Mouse (Mus musculus): ENCODE results near the gene Icam2.
A peak's percentile ranks its signal among the peaks of the same experiment; 100 is the strongest.

Gene Icam2

DNA sequence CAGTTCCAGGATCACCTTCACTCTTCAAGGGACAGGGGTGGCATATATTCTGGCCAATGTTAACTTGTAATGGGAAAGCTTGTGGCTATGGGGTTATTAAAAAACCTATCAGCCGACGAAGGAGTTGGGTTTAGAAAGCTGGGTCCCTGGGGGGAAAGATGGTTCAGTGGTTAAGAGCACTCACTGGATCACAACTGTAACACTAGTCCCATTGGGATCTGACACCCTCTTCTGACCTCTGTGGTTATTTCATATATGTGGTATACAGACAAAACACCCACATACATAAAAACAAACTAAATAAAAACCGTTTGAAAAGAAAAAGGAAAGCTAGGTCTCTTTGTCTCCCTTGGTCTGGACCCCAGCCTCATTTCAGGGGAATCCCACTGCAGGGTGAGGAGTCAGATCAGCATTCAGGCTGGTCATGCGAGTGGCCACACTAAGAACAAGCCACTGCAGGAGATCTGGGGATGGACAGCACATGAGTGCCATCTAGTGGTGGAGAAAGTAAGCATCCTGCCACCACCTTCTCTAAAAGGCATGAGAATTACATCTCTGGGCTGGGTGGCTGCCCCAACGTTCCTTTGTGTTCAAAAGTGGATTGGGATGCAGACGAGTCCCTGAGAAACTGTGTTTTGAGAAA is 3.8 kb upstream of the Icam2 start:
- DNase-seq (ENCODE audit: low spot score) = peak; percentile 78

DNA sequence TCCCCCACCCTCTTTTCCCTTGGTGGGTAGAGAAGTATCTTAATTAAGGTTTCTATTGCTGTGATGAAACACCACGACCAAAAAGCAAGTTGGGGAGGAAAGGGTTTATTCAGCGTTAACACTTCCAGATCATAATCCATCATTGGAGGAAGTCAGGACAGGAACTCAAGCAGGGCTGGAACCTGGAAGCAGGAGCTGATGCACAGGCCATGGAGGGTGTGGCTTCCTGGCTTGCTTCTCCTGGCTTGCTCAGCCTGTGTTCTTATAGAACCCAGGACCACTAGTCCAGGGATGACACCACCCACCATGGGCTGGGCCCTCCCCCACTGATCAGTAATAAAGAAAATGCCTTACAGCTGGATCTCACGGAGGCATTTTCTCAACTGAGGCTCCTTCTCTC is 2.9 kb upstream of the Icam2 start:
- no peak for DNase-seq (ENCODE audit: low spot score)

DNA sequence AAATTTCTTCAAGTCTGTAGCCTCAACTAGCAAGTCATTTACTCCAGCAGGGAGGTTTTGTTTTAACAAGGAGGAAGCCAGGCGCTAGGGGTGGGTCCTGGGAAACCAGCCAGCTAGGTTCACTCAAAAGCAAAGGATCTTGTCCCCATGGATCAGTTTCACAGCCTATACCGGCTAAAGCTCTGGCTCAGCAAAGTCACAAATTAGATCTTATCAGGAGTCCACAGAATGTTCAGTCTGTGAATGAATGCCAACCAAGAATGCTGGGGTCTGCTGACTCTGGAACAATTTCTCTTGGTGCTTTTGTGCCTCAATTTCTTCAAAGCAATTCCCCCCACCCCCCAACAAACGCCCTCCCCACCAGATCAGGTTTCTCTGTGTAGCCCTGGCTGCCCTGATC is 1.7 kb upstream of the Icam2 start:
- DNase-seq (ENCODE audit: low spot score) = peak; percentile 61

DNA sequence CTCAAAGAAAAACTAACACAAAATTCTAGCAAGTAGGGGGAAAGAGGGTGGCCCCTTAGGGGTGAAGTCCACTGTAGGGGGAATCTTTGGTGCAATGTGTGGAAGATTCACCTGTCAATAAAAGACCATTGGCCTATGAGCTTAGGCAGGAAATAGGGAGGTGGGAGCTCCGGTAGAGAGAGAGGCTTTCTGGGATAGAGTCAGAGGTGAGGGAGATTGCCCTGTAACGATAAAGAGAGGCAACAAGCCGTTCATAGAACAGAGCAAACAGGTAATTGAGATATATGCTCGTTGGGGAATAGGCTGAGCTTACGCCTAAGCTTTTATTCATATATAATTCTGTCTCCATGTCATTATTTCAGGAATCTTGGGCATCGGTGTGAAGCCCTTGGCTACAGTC is 855 bp downstream of the Icam2 start:
- no peak for DNase-seq (ENCODE audit: low spot score)

DNA sequence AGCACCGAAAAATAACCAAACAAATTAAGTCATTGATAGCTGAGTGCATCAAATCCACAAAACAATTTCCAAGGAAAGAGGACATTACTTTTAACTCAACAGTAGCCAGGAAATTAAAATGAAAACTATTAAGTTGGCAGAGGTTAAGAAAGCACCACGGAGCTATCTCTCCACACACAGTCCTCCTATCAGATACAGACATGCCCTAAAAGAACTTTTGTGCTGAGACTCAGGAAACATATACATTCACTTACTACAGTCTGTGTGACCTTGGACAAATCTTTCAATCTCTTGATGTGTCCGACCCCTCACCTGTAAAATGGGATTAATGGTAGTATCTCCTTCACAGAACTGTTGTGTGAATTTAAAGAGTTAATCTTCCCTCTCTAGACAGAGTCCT is 1.5 kb downstream of the Icam2 start:
- DNase-seq (ENCODE audit: low spot score) = no peak

DNA sequence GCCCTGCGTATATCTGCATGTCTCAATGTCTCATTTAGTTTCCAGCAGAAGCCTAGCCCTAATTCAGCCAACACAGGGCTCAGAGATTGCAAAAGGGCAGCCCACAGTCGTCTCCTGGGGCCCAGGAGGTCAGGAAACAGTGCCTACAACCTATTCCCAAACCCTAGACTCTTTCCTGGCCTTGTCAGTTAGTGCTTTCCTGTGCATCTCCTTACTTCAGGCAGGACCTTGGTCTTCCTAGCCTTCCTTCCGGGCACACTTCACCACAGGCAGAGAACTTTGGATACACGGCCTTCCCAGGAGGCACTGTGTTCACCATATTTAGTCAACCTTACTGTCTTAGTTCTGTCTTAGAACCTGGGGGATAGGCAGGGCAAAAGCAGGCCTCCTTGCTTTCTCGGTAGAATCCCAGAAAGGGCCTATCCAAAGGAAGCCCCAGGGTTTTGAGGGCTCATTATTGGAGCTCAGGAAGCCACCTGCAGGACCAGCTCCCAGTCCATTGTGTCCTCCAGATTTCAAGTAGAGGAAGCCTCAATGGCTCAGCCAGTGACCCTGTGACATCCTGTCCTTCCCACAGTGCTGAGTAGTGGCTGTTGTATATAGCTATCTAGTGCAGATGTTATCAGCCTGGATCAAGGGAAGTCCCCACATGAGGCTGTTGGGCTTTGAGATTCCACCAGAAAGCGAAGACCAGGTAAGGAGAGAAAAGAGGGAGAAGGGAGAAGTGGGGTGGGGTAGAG is 4.7 kb downstream of the Icam2 start:
- DNase-seq (ENCODE audit: low spot score) = no peak

DNA sequence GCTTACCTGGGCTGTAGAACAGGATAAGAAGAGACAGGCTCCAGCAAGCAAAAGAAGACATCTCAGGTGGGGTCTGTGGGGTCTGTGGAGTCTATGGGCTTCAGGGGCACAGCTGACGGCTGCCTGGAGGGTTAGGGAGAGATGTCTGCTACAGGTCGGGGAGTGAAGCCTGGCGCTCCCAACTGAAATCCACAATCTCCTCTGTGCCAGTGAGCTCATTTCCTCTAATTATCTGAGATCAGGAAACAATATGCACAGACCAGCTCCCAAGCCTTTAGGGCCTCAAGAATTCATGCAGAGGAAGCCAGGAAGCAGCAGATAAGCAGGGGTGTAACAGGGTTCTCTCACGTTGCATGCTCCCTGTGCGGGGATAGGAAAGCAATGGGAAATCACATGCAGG is 5.5 kb downstream of the Icam2 start:
- DNase-seq (ENCODE audit: low spot score) = peak; percentile 54

DNA sequence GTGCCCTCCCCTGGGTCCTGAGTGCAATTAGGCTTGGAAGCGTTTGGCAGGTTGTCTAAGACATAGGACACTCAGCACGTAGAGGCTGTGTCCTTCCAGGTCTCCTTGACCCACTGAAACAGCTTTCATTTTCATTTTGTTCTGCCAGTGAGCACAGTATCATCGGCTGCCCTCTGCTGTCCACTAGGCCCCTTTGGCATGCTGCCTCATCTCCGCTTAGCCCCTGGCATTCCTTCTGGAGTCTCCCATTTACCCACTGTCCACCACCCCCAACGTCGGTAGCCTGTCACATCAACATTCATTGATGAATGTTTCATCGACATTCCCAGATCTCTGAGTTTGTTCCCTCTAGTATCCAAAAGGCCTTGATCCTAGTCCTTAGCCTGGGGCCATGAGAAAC is 6.0 kb downstream of the Icam2 start:
- peak; percentile 83 for DNase-seq (ENCODE audit: low spot score)

DNA sequence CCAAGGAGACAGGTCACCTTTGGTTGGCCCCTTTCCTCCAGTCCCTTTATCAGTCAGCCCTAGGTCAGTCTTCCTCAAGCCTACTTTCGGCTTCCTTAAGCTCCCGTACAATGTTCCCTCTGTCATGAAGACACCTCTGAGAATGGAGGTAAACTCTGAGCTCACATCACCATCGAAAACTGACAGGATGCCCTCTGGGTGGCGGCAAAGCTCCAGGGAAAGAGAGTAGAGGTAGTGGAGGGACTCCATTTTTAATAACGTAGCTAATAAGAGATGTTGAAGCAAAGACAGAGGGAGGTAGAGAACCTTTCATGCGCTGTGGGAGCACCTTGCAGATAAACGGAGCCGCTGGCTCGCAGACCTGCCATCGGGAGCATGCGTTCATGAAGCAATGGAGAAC is 6.9 kb downstream of the Icam2 start:
- DNase-seq (ENCODE audit: low spot score) = peak; percentile 73

DNA sequence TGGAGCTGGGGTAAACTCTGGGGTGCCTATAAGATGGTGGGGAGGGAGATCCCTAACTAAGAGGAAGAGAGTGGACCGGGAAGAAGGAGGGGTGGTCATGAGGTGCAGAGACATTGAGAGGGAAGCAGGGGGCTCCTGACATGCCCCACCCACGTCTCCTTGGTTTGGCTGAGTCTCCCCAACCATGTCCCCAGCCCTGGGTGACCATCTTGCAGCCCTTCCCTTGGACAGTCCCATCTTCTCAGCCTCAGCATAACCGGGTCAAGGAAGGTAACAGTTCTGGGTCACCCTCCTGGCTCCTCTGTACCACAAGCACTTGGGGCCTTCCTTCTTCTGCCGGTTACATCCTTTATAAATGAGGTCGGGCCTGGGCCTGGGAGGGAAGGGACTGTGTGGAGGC is 12.9 kb downstream of the Icam2 start:
- DNase-seq (ENCODE audit: low spot score) = no peak

DNA sequence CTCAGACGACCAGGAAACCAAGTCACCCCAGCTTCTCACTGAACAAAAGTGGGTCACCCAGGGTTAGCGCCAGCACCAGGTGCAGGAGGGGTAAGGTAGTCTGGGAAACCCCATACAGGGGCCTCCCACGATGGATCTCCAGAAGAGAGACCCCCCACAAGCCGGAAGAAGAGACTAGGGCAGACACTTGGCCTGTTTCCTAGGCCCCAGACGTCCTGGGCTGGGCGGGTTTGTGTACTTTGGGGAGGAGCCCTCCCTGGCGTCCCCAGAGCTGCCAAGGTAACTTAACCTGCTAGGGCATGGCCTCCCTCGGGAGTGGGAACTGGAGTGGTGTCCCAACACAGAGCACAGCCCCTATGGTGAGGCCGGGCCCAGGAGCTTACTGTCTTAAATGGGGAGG is 13.3 kb downstream of the Icam2 start:
- DNase-seq (ENCODE audit: low spot score) = no peak

DNA sequence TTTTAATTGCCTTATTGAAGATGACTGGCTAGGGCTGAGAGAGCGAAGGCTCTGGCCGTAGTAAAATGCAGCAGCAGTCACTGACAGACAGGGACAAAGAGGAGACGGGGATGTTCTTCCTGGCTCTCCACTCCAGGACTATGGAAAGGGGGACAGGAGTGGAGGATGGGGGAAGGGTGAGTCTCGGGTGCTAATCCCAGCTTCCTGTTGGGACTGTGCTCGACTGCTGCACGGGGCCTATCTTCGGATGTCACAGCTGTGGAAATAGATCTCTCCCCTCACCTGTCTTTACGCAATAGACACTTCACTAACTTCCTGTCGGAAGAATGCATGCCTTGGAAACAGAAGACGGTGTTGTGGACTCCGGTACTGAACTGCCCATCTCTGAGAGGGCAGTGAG is 13.9 kb downstream of the Icam2 start:
- DNase-seq (ENCODE audit: low spot score) = no peak

DNA sequence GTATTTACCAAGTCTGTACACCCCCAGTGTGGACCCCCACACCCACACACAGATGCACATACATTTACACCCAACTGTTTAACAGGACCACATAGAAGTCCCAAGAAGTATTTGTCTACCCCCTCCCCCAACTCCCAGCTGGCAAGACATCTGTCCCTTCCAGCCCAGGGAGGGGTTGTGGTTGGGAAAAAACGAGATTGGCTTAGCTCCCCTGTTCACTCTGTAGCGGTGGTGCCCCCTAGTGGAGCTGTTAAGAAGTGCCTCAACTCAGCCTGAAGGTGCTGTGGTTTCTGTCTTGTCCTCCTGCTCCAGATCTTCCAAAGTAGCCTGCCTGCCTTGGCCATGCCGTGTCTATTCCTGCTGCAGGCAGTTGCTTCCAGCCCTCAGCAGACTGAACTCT is 21.6 kb downstream of the Icam2 start:
- peak; percentile 79 for DNase-seq (ENCODE audit: low spot score)

DNA sequence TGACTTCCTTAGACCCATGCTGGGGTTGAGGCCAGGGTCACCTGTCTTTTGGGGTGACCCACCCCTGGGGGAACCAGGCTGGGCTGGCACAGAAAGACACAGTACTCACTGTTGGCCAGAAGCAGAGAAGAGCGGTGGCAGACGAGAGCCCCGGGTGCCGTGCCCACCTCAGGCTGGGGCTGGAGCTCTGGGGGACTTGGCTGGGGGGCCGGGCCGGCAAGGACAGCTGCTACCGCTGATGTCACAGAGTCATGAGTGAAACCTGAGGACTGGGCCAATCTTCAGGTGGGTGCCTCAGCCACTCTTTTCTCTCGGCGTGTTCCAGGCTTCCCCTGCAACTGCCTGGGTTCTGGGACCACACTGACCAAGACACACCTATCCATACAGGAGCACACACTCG is 22.5 kb downstream of the Icam2 start, which contains the start of gene Prr29:
Gene Prr29, plus strand, starts transcription at position 107 of the 400 bp plus-strand sequence.
- no peak for DNase-seq (ENCODE audit: low spot score)

DNA sequence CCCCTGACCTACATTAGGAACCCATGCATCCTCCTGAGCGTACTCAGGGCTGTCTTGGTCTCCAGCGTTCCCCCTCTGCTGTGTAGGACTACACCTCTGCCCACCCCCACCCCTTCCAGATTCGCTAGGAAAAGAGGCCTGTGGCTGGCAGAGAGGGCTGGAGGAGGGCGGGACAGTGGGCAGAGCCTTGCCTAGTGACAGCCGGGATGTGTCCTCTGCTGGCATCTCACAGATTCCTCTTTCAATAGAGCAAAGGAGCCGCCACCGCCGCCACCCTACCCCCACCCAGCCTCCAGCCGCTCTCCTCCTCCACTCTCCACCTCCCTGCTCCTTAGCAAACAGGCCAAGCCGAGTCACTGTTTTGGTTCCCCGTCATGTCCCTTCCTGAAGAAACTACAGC is 23.2 kb downstream of the Icam2 start:
- no peak for DNase-seq (ENCODE audit: low spot score)

DNA sequence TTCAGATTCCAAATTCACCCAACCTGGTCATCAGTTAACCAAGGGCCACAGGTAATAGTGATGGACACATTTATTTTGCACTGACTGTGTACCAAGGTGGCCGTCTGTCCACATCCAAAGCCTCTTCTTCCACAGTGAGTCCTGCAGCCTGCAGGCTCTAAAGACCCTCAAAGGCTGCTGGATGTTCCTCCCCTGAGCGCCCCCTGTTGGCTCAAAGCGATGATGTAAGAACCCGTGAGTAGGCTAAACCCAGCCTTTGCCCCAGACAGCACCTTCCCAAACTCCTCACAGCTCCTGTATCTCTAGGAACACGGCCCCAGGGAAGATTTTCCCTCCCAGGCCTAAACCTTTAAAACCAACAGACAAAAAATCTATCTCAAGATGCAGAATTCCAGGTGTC is 28.5 kb downstream of the Icam2 start:
- no peak for DNase-seq (ENCODE audit: low spot score)

DNA sequence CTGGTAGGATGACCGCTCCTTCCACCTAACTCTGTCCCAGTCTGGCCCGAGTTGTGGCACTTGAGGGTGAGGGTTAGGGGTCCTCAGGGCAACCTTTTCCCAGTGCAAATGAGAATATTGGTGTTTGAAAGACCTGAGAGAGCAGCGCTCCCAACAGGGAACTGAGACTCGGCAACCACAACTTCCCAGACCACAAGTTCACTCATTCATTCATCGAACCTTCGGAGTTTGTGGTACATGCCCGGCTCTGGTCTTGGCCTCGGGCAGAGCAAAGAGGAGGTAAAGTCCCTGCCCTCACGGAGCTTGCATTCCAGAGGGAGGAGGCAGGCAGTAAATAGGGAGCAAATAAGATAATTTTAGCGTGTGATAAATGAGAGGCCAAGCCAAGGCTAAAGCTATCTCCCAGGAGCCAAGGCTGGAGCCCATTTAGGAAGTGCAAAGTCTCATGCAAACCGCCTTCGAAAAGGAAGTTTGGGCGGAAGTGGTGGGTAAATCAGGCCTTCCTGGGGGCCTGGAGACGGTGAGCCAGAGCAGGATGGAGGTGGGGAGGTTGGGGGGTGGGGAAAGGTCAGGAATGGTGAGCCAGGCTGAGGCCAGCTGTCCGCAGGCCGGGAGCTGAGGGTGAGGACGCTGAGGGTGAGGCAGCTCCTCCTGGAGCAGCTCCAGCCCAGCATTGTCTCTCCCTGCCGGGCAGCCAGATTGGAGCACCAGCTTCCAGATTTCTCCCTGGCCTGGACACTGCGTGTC is 32.3 kb downstream of the Icam2 start:
- DNase-seq (ENCODE audit: low spot score) = no peak

DNA sequence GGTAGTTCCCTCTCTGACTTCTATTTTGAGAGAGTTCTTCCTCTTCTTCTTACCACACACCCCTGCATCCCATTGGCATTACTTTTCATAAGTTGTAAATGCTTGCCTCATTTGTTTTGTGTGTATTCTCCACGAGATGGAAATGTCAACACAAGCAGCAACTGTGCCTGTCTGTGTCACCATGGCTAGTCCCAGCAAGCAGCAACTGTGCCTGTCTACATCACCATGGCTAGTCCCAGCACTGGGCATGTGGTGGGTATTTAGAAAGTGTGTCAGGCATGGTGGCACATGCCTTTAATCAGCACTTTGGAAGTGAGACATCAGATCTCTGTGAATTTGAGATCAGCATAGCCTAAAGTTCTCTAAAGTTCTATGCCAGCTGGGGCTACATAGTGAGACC is 33.7 kb downstream of the Icam2 start:
- no peak for DNase-seq (ENCODE audit: low spot score)

DNA sequence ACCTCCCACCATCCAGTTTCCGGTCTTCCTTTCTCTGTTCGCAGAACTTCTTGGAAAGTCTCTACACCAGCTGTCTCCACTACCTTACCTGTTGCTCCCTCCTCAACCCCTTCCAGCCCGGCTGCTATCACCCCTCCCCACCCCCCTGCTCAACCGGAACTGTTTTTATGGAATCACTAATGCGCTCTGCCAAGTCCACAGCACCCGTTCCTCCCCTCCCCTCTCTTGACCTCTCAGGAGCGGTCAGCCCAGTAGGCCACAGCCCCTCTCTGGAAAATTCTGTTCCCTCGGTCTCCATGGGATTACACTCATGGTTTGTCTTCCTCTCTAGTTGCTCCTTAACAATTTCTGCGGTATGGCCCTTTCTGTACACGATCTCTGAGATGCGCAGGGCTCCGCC is 34.7 kb downstream of the Icam2 start, which contains the start of gene Scn4a:
Gene Scn4a, minus strand, starts transcription at position 101 of the 400 bp plus-strand sequence.
- no peak for DNase-seq (ENCODE audit: low spot score)

DNA sequence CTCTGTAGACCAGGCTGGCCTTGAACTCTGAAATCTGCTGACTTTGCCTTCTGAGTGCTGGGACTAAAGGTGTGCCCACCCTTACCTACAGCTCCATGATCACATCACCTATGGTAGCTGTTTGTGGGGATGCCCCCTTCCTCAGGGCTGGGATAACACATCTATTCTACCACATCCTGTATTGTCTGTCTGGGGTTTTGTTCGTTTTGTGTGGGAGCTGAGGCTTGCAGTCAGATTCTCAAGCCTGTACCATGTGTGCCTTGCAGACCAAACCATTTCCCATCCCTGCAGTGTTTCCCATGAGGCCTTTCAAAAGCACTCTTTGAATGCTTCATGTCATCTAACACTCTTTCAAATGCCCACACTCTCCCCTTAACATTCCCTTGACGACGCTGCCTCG is 35.9 kb downstream of the Icam2 start:
- DNase-seq (ENCODE audit: low spot score) = no peak

DNA sequence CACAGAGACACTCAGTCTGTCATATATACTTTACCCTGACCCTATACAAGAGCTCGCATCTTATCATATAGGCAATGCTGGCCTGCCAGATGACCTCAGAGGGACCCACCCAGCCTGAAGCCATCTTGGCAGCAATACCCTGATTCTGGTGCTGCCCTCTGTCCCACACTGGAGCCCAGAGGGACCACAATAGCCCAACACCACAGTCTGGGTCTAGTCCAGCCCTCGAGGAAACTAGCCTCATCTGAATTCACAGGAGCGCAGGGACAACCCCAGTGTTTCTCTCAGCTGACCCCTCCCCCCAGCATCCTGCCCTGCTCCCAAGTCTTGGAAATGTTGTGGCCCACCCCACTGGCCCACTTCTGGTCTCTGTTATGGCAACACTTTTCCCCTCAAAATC is 36.6 kb downstream of the Icam2 start:
- peak; percentile 36 for DNase-seq (ENCODE audit: low spot score)

DNA sequence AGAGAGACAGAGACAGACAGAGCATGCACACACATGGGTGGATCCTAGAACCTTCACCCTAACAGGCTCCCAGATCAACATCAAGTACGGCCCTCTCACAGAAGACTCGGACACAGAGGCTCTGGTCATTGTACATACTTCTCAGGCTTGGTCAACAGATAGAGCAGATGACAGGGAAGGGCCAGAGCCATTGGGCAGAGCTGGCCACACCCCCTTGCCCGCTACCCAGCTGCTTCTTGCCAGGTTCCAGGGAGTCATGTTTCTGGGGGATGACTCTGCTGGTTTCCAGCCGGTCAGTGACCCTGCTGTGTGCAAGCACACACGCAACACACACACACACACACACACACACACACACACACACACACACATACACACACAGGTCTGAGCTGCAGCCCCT is 37.0 kb downstream of the Icam2 start:
- peak; percentile 74 for DNase-seq (ENCODE audit: low spot score)

DNA sequence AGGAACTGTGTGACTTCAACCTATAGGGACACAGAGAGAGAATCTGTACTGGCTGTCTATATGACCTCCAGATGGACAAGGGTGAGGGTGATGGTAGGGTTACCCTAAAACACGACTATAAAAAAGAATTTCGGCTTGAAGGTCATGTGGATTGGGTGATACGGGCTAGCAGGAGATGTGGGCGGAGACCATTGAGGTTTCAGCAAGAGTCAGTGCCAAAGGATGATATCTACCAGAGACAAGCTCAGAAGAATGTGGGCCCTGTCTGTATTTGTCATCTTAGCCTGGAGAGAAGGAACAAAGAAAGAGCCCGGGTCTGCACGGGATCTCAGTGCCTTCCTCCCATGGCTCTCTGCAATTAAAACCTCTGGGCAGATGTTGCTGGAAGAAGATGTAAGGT is 38.1 kb downstream of the Icam2 start:
- no peak for DNase-seq (ENCODE audit: low spot score)
